Mouse (Mus musculus): ENCODE measurements around the gene Gm4450. TPM values are rescaled to one million over a fixed set of nuclear protein-coding genes. Genes with fewer than 3 reads are reported as not detected.
"Not testable (repeated sequence)": the region's sequence is repeated elsewhere in the genome, so short reads cannot be mapped to it uniquely, and the experiment has no call there.

Gene Gm4450
- polyA plus RNA-seq, 1 experiment from 2014 or later = not detected

- not testable (repeated sequence) for H3K9ac ChIP-seq (ENCODE audit: low read depth, low read length); H3K27me3 ChIP-seq (ENCODE audit: control insufficient read depth, insufficient read depth, low read length); H3K4me2 ChIP-seq (replicated peaks; ENCODE audit: low read depth, low read length); H3K36me3 ChIP-seq (ENCODE audit: control insufficient read depth, insufficient read depth, low read length); H3K4me3 ChIP-seq (ENCODE audit: low read depth, low read length); H3K27ac ChIP-seq (ENCODE audit: low read depth, low read length); ATAC-seq (ENCODE audit: low FRiP score); DNase-seq (ENCODE audit: low spot score); H3K9me3 ChIP-seq (ENCODE audit: control insufficient read depth, low read length); H3K4me1 ChIP-seq (replicated peaks; ENCODE audit: control insufficient read depth, insufficient read depth, low read length)
- no CpG with 5 or more reads among the region's 1 CpGs for WGBS
Measured at GRCm38 (mm10) chr3:98443924-98444323, 13.0 kb downstream of the Gm4450 start.

GRCm38 (mm10) chr3:98443149-98443779 is 13.7 kb downstream of the Gm4450 start:
- DNase-seq (ENCODE audit: low spot score); H3K27me3 ChIP-seq (ENCODE audit: control insufficient read depth, insufficient read depth, low read length); H3K4me2 ChIP-seq (replicated peaks; ENCODE audit: low read depth, low read length); H3K9ac ChIP-seq (ENCODE audit: low read depth, low read length); H3K4me1 ChIP-seq (replicated peaks; ENCODE audit: control insufficient read depth, insufficient read depth, low read length); H3K27ac ChIP-seq (ENCODE audit: low read depth, low read length); H3K9me3 ChIP-seq (ENCODE audit: control insufficient read depth, low read length); H3K4me3 ChIP-seq (ENCODE audit: low read depth, low read length); H3K36me3 ChIP-seq (ENCODE audit: control insufficient read depth, insufficient read depth, low read length): not testable (repeated sequence)
- WGBS = 7% methylated on average over 3 of the region's 3 CpGs
- peak; percentile 38; the same call in 1 of the 2 replicates for ATAC-seq (ENCODE audit: low FRiP score)

GRCm38 (mm10) chr3:98442245-98442644 is 14.7 kb downstream of the Gm4450 start:
- H3K4me1 ChIP-seq (replicated peaks; ENCODE audit: control insufficient read depth, insufficient read depth, low read length); H3K27me3 ChIP-seq (ENCODE audit: control insufficient read depth, insufficient read depth, low read length); H3K9ac ChIP-seq (ENCODE audit: low read depth, low read length); H3K4me3 ChIP-seq (ENCODE audit: low read depth, low read length); H3K27ac ChIP-seq (ENCODE audit: low read depth, low read length); H3K9me3 ChIP-seq (ENCODE audit: control insufficient read depth, low read length); DNase-seq (ENCODE audit: low spot score); H3K36me3 ChIP-seq (ENCODE audit: control insufficient read depth, insufficient read depth, low read length); H3K4me2 ChIP-seq (replicated peaks; ENCODE audit: low read depth, low read length); ATAC-seq (ENCODE audit: low FRiP score): not testable (repeated sequence)
- WGBS = 45% methylated on average over 3 of the region's 3 CpGs

- H3K4me3 ChIP-seq (ENCODE audit: low read depth, low read length) = no peak overlapping the region
- no peak overlapping the region for H3K9ac ChIP-seq (ENCODE audit: low read depth, low read length)
- no peaks in the 10 kb centered on the region for H3K36me3 ChIP-seq (ENCODE audit: control insufficient read depth, insufficient read depth, low read length)
- no peak for DNase-seq (ENCODE audit: low spot score)
- peak; percentile 27; the same call in 1 of the 2 replicates for ATAC-seq (ENCODE audit: low FRiP score)
- H3K4me1 ChIP-seq (replicated peaks; ENCODE audit: control insufficient read depth, insufficient read depth, low read length) = no peaks in the 10 kb centered on the region
- H3K9me3 ChIP-seq (ENCODE audit: control insufficient read depth, low read length) = no peaks in the 10 kb centered on the region
- no peak overlapping the region for H3K27ac ChIP-seq (ENCODE audit: low read depth, low read length)
- WGBS = 71% methylated on average over 1 of the region's 1 CpGs
- H3K27me3 ChIP-seq (ENCODE audit: control insufficient read depth, insufficient read depth, low read length) = no peaks in the 10 kb centered on the region
- H3K4me2 ChIP-seq (replicated peaks; ENCODE audit: low read depth, low read length) = no peak overlapping the region
Measured at GRCm38 (mm10) chr3:98435030-98435429, 21.9 kb downstream of the Gm4450 start.

GRCm38 (mm10) chr3:98434088-98434816 is 22.7 kb downstream of the Gm4450 start:
- Histone ChIP-seq H3K4me1 (replicated peaks; ENCODE audit: control insufficient read depth, insufficient read depth, low read length) (no peaks in the 10 kb centered on the region), H3K4me3 (ENCODE audit: low read depth, low read length) (no peak overlapping the region), H3K9ac (ENCODE audit: low read depth, low read length) (no peak overlapping the region), H3K27me3 (ENCODE audit: control insufficient read depth, insufficient read depth, low read length) (no peaks in the 10 kb centered on the region), H3K9me3 (ENCODE audit: control insufficient read depth, low read length) (no peaks in the 10 kb centered on the region), H3K4me2 (replicated peaks; ENCODE audit: low read depth, low read length) (no peak overlapping the region), H3K27ac (ENCODE audit: low read depth, low read length) (no peak overlapping the region), H3K36me3 (ENCODE audit: control insufficient read depth, insufficient read depth, low read length) (no peaks in the 10 kb centered on the region)
- 57% methylated on average over 1 of the region's 1 CpGs for WGBS
- DNase-seq (ENCODE audit: low spot score) (no peak), ATAC-seq (ENCODE audit: low FRiP score) (peak; percentile 65)

- no peak overlapping the region for H3K9ac ChIP-seq (ENCODE audit: low read depth, low read length)
- H3K9me3 ChIP-seq (ENCODE audit: control insufficient read depth, low read length) = no peaks in the 10 kb centered on the region
- no peak overlapping the region for H3K27ac ChIP-seq (ENCODE audit: low read depth, low read length)
- no peak overlapping the region for H3K4me3 ChIP-seq (ENCODE audit: low read depth, low read length)
- WGBS = 18% methylated on average over 8 of the region's 8 CpGs
- DNase-seq (ENCODE audit: low spot score) = peak; percentile 18
- no peak for ATAC-seq (ENCODE audit: low FRiP score)
- peaks cover 11% of the 10 kb centered on the region for H3K27me3 ChIP-seq (ENCODE audit: control insufficient read depth, insufficient read depth, low read length)
- H3K4me2 ChIP-seq (replicated peaks; ENCODE audit: low read depth, low read length) = no peak overlapping the region
- no peaks in the 10 kb centered on the region; the same call in 1 of the 2 replicates for H3K4me1 ChIP-seq (replicated peaks; ENCODE audit: control insufficient read depth, insufficient read depth, low read length)
- H3K36me3 ChIP-seq (ENCODE audit: control insufficient read depth, insufficient read depth, low read length) = no peaks in the 10 kb centered on the region
Measured at GRCm38 (mm10) chr3:98428928-98429525, 27.9 kb downstream of the Gm4450 start.

GRCm38 (mm10) chr3:98428449-98428775 is 28.5 kb downstream of the Gm4450 start:
- Histone ChIP-seq H3K9me3 (ENCODE audit: control insufficient read depth, low read length) (no peaks in the 10 kb centered on the region), H3K36me3 (ENCODE audit: control insufficient read depth, insufficient read depth, low read length) (no peaks in the 10 kb centered on the region), H3K9ac (ENCODE audit: low read depth, low read length) (peak overlapping the region; percentile 53), H3K4me1 (replicated peaks; ENCODE audit: control insufficient read depth, insufficient read depth, low read length) (no peaks in the 10 kb centered on the region; the same call in 1 of the 2 replicates), H3K4me2 (replicated peaks; ENCODE audit: low read depth, low read length) (peak overlapping the region; percentile 91), H3K27ac (ENCODE audit: low read depth, low read length) (no peak overlapping the region), H3K27me3 (ENCODE audit: control insufficient read depth, insufficient read depth, low read length) (peaks cover 11% of the 10 kb centered on the region), H3K4me3 (ENCODE audit: low read depth, low read length) (peak overlapping the region; percentile 56)
- ATAC-seq (ENCODE audit: low FRiP score) (no peak), DNase-seq (ENCODE audit: low spot score) (no peak)
- 3% methylated on average over 17 of the region's 17 CpGs for WGBS

- DNase-seq (ENCODE audit: low spot score) (peak; percentile 85), ATAC-seq (ENCODE audit: low FRiP score) (peak; percentile 95)
- Histone ChIP-seq H3K4me3 (ENCODE audit: low read depth, low read length) (peak overlapping the region; percentile 56), H3K27me3 (ENCODE audit: control insufficient read depth, insufficient read depth, low read length) (peaks cover 11% of the 10 kb centered on the region), H3K27ac (ENCODE audit: low read depth, low read length) (no peak overlapping the region), H3K9me3 (ENCODE audit: control insufficient read depth, low read length) (no peaks in the 10 kb centered on the region), H3K9ac (ENCODE audit: low read depth, low read length) (peak overlapping the region; percentile 53), H3K4me1 (replicated peaks; ENCODE audit: control insufficient read depth, insufficient read depth, low read length) (no peaks in the 10 kb centered on the region; the same call in 1 of the 2 replicates), H3K36me3 (ENCODE audit: control insufficient read depth, insufficient read depth, low read length) (no peaks in the 10 kb centered on the region), H3K4me2 (replicated peaks; ENCODE audit: low read depth, low read length) (peak overlapping the region; percentile 91)
- WGBS = under 1% methylated on average over 107 of the region's 110 CpGs
Measured at GRCm38 (mm10) chr3:98427600-98428448, 29.1 kb downstream of the Gm4450 start.
